Mouse (Mus musculus): ENCODE data around the gene Itgb2.

Gene Itgb2

GRCm38 (mm10) chr10:77553285-77553684 is 23.2 kb downstream of the Itgb2 start:
- DNase-seq = no peak

GRCm38 (mm10) chr10:77554918-77555317 is 24.9 kb downstream of the Itgb2 start:
- no peak for DNase-seq

- no peak for DNase-seq
Measured at GRCm38 (mm10) chr10:77556631-77557030, 26.6 kb downstream of the Itgb2 start.

GRCm38 (mm10) chr10:77557641-77558040 is 27.6 kb downstream of the Itgb2 start:
- no peak for DNase-seq

GRCm38 (mm10) chr10:77560090-77560489 is 30.0 kb downstream of the Itgb2 start:
- no peak for DNase-seq

GRCm38 (mm10) chr10:77560830-77561229 is 30.8 kb downstream of the Itgb2 start:
- DNase-seq = no peak

- DNase-seq = no peak
Measured at GRCm38 (mm10) chr10:77561508-77561907, 31.5 kb downstream of the Itgb2 start.

GRCm38 (mm10) chr10:77565005-77565404 is 35.0 kb downstream of the Itgb2 start:
- DNase-seq = no peak

GRCm38 (mm10) chr10:77566651-77567050 is 36.6 kb downstream of the Itgb2 start:
- DNase-seq = peak; percentile 87

- no peak for DNase-seq
Measured at GRCm38 (mm10) chr10:77569481-77569880, 39.4 kb downstream of the Itgb2 start.

- no peak for DNase-seq
Measured at GRCm38 (mm10) chr10:77569973-77570658, 40.1 kb downstream of the Itgb2 start.

GRCm38 (mm10) chr10:77572225-77572624 is 42.2 kb downstream of the Itgb2 start:
- no peak for DNase-seq

- no peak for DNase-seq
Measured at GRCm38 (mm10) chr10:77573162-77573561, 43.1 kb downstream of the Itgb2 start.

GRCm38 (mm10) chr10:77580027-77580920 is 50.2 kb downstream of the Itgb2 start:
- DNase-seq = no peak

GRCm38 (mm10) chr10:77581023-77581407 is 51.0 kb downstream of the Itgb2 start:
- DNase-seq = no peak

GRCm38 (mm10) chr10:77581408-77582284 is 51.6 kb downstream of the Itgb2 start, which contains the start of gene Pttg1ip:
TSS of gene Pttg1ip (plus strand) at chr10:77581720.
- DNase-seq = peak; percentile 94

- DNase-seq = no peak
Measured at GRCm38 (mm10) chr10:77582285-77582618, 52.2 kb downstream of the Itgb2 start.

GRCm38 (mm10) chr10:77583795-77584422 is 53.9 kb downstream of the Itgb2 start:
- DNase-seq = no peak

GRCm38 (mm10) chr10:77586637-77587036 is 56.6 kb downstream of the Itgb2 start:
- DNase-seq = no peak

- DNase-seq = no peak
Measured at GRCm38 (mm10) chr10:77587091-77587775, 57.2 kb downstream of the Itgb2 start.

- DNase-seq = no peak
Measured at GRCm38 (mm10) chr10:77588036-77588435, 58.0 kb downstream of the Itgb2 start.

- DNase-seq = no peak
Measured at GRCm38 (mm10) chr10:77589117-77589516, 59.1 kb downstream of the Itgb2 start.

Data from cerebellum, adult 8-10 months (tissue).